Mouse (Mus musculus) MEL (cell line): ENCODE measurements around the gene Fam184b.

Source experiments
- BHLHE40 ChIP-seq: IDR thresholded peaks from 2 replicates; pipeline ENCODE4 v1.6.1; 2012; ENCODE audit warnings: low read depth, mild to moderate bottlenecking, inconsistent platforms, low read length, improper control_type of control experiment, borderline replicate concordance
- CHD2 ChIP-seq: IDR thresholded peaks from 2 replicates; pipeline ENCODE4 v1.6.1; 2011; ENCODE audit warnings: low read length, improper control_type of control experiment
- CTCF ChIP-seq, 3 experiments: IDR thresholded peaks in 2 of 3; conservative IDR thresholded peaks in 1 of 3; 2 replicates each; pipeline ENCODE4 v1.5.1; 2011 to 2012; ENCODE audit warnings: low read length in 3 of 3, low read depth in 2 of 3, mild to moderate bottlenecking in 2 of 3, improper control_type of control experiment in 1 of 3, inconsistent platforms in 1 of 3, mixed read lengths in 1 of 3, moderate library complexity in 1 of 3; ENCODE audit not compliant: control insufficient read depth in 1 of 3, insufficient read depth in 1 of 3, poor library complexity in 1 of 3, severe bottlenecking in 1 of 3
- EP300 ChIP-seq, 2 experiments: IDR thresholded peaks; 2 replicates each; pipeline ENCODE4 v1.6.1; 2011; ENCODE audit warnings: improper control_type of control experiment in 2 of 2, low read length in 2 of 2, low read depth in 1 of 2, mild to moderate bottlenecking in 1 of 2
- GABPA ChIP-seq: IDR thresholded peaks from 2 replicates; pipeline ENCODE4 v1.6.1; 2012; ENCODE audit warnings: low read depth, mild to moderate bottlenecking, inconsistent platforms, low read length, improper control_type of control experiment, moderate library complexity
- GATA1 ChIP-seq: IDR thresholded peaks from 2 replicates; pipeline ENCODE4 v1.6.1; 2011; ENCODE audit warnings: low read depth, low read length, improper control_type of control experiment
- HCFC1 ChIP-seq: IDR thresholded peaks from 2 replicates; pipeline ENCODE4 v1.6.1; 2012; ENCODE audit warnings: low read depth, mild to moderate bottlenecking, inconsistent platforms, low read length, improper control_type of control experiment, moderate library complexity
- KAT2A ChIP-seq: conservative IDR thresholded peaks from 2 replicates; pipeline ENCODE4 v1.6.1; 2012; ENCODE audit warnings: low read depth, low read length, improper control_type of control experiment, inconsistent platforms
- POLR2A ChIP-seq, 2 experiments: IDR thresholded peaks; 2 replicates each; pipeline ENCODE4 v1.6.1; 2011 to 2012; ENCODE audit warnings: low read length in 2 of 2, mild to moderate bottlenecking in 2 of 2, control low read depth in 1 of 2, improper control_type of control experiment in 1 of 2, low read depth in 1 of 2, moderate library complexity in 1 of 2; ENCODE audit not compliant: control insufficient read depth in 1 of 2, insufficient read depth in 1 of 2, poor library complexity in 1 of 2
- RCOR1 ChIP-seq: IDR thresholded peaks from 2 replicates; pipeline ENCODE4 v1.6.1; 2012; ENCODE audit warnings: low read depth, mild to moderate bottlenecking, inconsistent platforms, low read length, improper control_type of control experiment
- USF2 ChIP-seq, 2 experiments: IDR thresholded peaks; 2 replicates each; pipeline ENCODE4 v1.6.1; 2011 to 2012; ENCODE audit warnings: improper control_type of control experiment in 2 of 2, low read length in 2 of 2, borderline replicate concordance in 1 of 2, inconsistent platforms in 1 of 2, low read depth in 1 of 2, mild to moderate bottlenecking in 1 of 2; ENCODE audit not compliant: insufficient read depth in 1 of 2

- TF ChIP-seq EP300 (IDR thresholded peaks at IDR 0.05; ENCODE audit: low read depth in 1 of 2, low read length in 2 of 2) (no peak), GABPA (no peak), CTCF (IDR thresholded peaks at IDR 0.05 in 2 of 3, conservative IDR thresholded peaks at IDR 0.05 in 1 of 3; ENCODE audit: control insufficient read depth in 1 of 3, insufficient read depth in 1 of 3, low read depth in 2 of 3, low read length in 3 of 3, poor library complexity in 1 of 3, severe bottlenecking in 1 of 3) (no peak), KAT2A (no peak), POLR2A (IDR thresholded peaks at IDR 0.05; ENCODE audit: control insufficient read depth in 1 of 2, insufficient read depth in 1 of 2, low read depth in 1 of 2, low read length in 2 of 2, poor library complexity in 1 of 2) (no peak), RCOR1 (no peak), USF2 (IDR thresholded peaks at IDR 0.05; ENCODE audit: borderline replicate concordance in 1 of 2, insufficient read depth in 1 of 2, low read depth in 1 of 2, low read length in 2 of 2) (no peak), GATA1 (no peak), HCFC1 (no peak), CHD2 (no peak), BHLHE40 (no peak)
Measured at GRCm38 (mm10) chr5:45577376-45577775, 62.0 kb downstream of the Fam184b start.
